Mouse (Mus musculus): ENCODE results near the gene Blnk.

The Blnk gene

GRCm38 (mm10) chr19:40999569-40999968 lies 5.2 kb upstream of the Blnk start:
- no peak for DNase-seq (ENCODE audit: low spot score)

GRCm38 (mm10) chr19:40998469-40999170 lies 4.3 kb upstream of the Blnk start:
- no peak for DNase-seq (ENCODE audit: low spot score)

- DNase-seq (ENCODE audit: low spot score): no peak
Observed at GRCm38 (mm10) chr19:40996722-40997121, 2.4 kb upstream of the Blnk start.

GRCm38 (mm10) chr19:40995449-40996401 lies 1.4 kb upstream of the Blnk start:
- no peak for DNase-seq (ENCODE audit: low spot score)

- DNase-seq (ENCODE audit: low spot score): no peak
Observed at GRCm38 (mm10) chr19:40994911-40995310, 576 bp upstream of the Blnk start.

GRCm38 (mm10) chr19:40993356-40993755 lies 979 bp downstream of the Blnk start:
- DNase-seq (ENCODE audit: low spot score): no peak

- no peak for DNase-seq (ENCODE audit: low spot score)
Observed at GRCm38 (mm10) chr19:40992517-40993044, 1.8 kb downstream of the Blnk start.

- no peak for DNase-seq (ENCODE audit: low spot score)
Observed at GRCm38 (mm10) chr19:40992096-40992495, 2.2 kb downstream of the Blnk start.

- no peak for DNase-seq (ENCODE audit: low spot score)
Observed at GRCm38 (mm10) chr19:40991626-40992025, 2.7 kb downstream of the Blnk start.

- no peak for DNase-seq (ENCODE audit: low spot score)
Observed at GRCm38 (mm10) chr19:40990781-40991343, 3.5 kb downstream of the Blnk start.

GRCm38 (mm10) chr19:40989961-40990600 lies 4.3 kb downstream of the Blnk start:
- no peak for DNase-seq (ENCODE audit: low spot score)

- no peak for DNase-seq (ENCODE audit: low spot score)
Observed at GRCm38 (mm10) chr19:40988856-40989255, 5.5 kb downstream of the Blnk start.

- DNase-seq (ENCODE audit: low spot score): no peak
Observed at GRCm38 (mm10) chr19:40984536-40984935, 9.8 kb downstream of the Blnk start.

- DNase-seq (ENCODE audit: low spot score): no peak
Observed at GRCm38 (mm10) chr19:40980671-40981070, 13.7 kb downstream of the Blnk start.

GRCm38 (mm10) chr19:40978026-40978425 lies 16.3 kb downstream of the Blnk start:
- no peak for DNase-seq (ENCODE audit: low spot score)

GRCm38 (mm10) chr19:40976946-40977917 lies 17.1 kb downstream of the Blnk start:
- no peak for DNase-seq (ENCODE audit: low spot score)

GRCm38 (mm10) chr19:40971273-40971914 lies 22.9 kb downstream of the Blnk start:
- DNase-seq (ENCODE audit: low spot score): no peak

GRCm38 (mm10) chr19:40970775-40971174 lies 23.6 kb downstream of the Blnk start:
- no peak for DNase-seq (ENCODE audit: low spot score)

GRCm38 (mm10) chr19:40970301-40970700 lies 24.0 kb downstream of the Blnk start:
- DNase-seq (ENCODE audit: low spot score): no peak
